8 mouse cellular contexts compared by ENCODE assay signal in genomic region chr7:6363047-6363488, GRCm38 (mm10). TPM values are rescaled to one million over a fixed set of nuclear protein-coding genes. Genes with fewer than 3 reads are reported as not detected.
DNase-seq lines count a peak whose midpoint lies in the region; ATAC-seq lines count a peak whose summit lies in the region.

Gene Zfp78, plus strand, starts transcription at chr7:6363280.

- ATAC-seq in megakaryocyte progenitor cell, adult 5-6 weeks (replicated peaks; ENCODE audit: poor library complexity), result peak; percentile 57

- DNase-seq in adrenal gland, postnatal 14 days, result peak; percentile 89
- DNase-seq in adrenal gland, adult 8-10 months, result no peak
- peak; percentile 92 for DNase-seq in 3T3-L1 (ENCODE audit: low read depth, low spot score)
- DNase-seq in c-Kit-negative CD71-positive TER-119-positive erythroid progenitor cells, embryonic 14.5 days (ENCODE audit: low read depth, low spot score), result peak; percentile 72
- DNase-seq in gastrocnemius, postnatal 25 days, result peak; percentile 76
- DNase-seq in kidney, postnatal 36 days, result peak; percentile 91
- DNase-seq in skeletal muscle tissue, adult 2 months (ENCODE audit: low read depth, low spot score), result peak; percentile 92

RNA-seq across cellular contexts. Expression of gene Zfp78, which starts in this region (rescaled TPM):
- total RNA-seq in adrenal gland, postnatal 14 days (2021), result 2.9 and 3.0 TPM in 2 replicates
- total RNA-seq in adrenal gland, adult 8-10 months (2022), result 1 to 10 TPM; 2.7 to 5.0 (median 3.8) TPM
- total RNA-seq in gastrocnemius, postnatal 25 days (2021), result 1 to 10 TPM; 1.4 to 2.0 TPM
- 2.8 and 4.8 TPM in 2 replicates for total RNA-seq in megakaryocyte progenitor cell, adult 5-6 weeks (2015)
- 3.1 and 3.5 TPM in 2 replicates for total RNA-seq in megakaryocyte progenitor cell, adult 5-6 weeks (2017)
